Mouse (Mus musculus) Muller cell, postnatal 12 days (primary cell): ENCODE measurements around the gene Msmb.

Source experiments
- DNase-seq: peaks from one replicate; pipeline ENCODE4 v3.0.0-alpha.2; 2015; ENCODE audit errors: inconsistent ontology term

Gene Msmb

DNA sequence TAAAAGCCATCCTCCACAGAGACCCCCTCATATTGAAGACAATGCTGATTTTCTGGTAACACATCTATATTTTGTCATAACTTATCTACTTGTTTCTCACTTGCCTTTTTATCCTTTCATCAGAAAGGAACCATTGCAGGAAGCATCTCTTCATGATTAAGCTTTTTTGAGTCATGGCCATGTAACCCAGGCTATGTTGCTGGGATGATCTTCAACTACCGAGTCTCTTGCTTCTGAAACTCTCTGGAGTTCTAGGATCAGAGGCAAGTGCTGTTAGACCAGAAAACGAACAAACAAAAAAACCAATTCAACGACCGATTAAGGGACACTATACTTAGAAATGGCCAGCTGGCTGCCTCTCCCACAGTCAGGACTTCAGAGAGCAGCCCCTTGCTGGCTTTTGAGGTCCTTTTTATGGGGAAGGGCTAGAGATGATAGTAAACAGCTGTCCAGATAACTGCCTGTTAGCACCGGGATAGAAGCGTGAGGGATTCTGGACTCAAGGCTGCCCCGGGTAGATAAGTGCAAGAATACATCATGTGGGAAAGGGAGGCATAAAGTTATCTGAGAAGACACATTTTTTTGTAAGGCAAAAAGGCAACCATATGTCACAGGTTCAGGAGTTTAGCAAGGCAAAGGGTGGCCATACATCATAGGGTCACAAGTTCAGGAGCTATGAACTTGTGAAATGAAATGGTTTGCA lies 4.1 kb downstream of the Msmb start:
- DNase-seq: no peak

DNA sequence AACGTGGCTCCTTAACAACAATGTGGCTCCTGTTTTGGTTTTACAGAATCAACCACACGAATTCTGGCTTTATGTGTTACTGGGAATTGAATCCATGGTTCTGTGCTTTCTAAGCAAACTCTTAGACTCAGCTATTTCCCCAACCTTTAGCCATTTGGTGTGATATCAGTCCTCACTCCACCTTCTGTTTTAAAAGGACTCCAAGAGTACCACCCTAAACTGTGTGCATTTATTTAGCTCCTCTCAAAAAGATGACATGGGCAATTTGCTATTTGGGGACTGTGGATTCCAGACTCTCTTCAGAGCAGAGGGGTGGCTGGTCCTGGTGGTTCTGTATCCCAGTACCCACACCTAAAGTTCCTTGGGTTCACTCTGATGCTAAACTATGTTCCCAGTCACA lies 4.8 kb downstream of the Msmb start:
- DNase-seq: no peak

DNA sequence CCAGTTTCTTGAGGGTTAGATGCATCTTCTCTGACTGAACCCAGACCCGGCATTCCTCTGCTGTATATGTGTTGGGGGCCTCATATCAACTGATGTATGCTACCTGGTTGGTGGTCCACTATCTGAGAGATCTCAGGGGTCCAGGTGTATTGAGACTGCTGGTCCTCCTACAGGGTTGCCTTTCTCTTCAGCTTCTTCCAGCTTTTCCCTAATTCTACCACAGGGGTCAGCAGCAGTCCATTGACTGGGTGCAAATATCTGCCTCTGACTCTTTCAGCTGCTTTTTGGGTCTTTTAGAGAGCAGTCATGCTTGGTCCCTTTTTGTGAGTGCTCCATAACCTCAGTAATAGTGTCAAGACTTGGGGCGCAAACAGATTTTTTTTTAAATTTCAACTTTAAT lies 9.0 kb downstream of the Msmb start:
- DNase-seq: no peak

DNA sequence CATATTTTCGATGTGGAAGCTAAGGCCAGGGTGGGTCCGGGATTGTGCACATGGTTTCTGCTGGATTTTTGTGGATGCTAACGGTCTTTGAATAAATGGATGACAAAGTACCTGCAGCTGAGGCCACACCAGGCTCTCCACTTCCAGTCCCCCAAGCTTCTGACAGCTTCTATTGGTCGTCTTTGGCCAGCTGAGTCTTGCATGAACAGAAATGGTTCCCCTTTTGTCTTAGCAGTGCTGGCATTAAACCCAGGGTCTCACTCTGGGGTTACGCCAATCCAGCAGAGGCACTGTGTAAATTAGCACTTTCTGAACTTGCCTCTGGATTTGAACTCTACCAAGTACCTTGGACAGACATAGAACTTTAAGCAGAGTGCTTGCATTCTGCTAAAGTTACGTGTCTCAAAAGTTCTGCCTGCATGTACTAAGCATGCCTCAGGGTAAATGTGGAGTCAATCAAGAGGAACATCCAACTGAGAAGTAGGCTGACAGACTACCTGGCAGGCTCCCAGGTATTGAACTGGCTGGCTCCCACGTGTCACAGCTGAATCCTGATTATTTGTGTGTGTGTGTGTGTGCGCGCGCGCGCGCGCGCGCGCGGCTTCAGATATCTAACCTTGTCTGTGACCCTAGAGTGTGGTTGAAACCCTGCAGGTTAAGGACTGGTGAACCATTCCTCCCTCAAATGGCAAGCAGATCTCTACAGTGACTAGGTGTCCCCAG lies 10.6 kb downstream of the Msmb start:
- no peak for DNase-seq

DNA sequence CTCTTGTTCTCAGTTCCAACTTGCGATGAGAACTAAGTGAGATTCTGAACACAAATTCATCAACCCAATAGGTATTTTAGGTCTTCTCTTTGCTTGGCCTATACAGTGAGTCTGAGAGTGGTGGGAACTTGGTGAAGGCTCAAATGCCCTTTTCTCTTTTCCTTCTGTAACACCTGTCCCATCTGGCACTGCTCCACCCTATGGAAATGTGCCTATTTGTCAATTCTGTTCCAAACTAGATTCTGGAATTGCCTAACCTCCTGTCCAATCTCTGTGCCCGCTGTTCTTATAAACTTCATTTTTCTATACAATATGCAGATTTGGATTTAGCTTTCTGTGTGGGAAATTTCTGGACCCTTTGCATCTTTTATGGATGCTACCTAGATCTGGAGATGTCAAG lies 11.3 kb downstream of the Msmb start:
- DNase-seq: no peak

DNA sequence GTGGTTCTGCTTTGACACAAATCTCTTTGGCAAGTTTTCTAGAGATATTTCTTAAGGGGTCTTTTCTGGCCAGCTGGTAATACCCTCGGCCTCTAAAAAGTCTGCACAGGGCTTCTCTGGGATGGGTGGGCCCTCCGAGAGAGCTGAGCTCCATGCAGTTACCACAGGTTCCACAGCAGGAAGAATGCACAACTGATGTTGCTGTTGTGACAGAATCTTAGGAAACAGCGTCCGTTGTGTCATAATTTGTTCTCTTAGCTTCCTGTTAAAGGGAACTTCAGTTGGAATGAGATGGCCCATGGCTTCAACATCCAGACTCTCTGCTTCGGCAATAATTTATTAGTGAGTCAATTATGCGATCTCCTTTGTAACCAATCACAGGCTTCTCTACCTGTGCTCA lies 12.9 kb downstream of the Msmb start:
- no peak for DNase-seq

DNA sequence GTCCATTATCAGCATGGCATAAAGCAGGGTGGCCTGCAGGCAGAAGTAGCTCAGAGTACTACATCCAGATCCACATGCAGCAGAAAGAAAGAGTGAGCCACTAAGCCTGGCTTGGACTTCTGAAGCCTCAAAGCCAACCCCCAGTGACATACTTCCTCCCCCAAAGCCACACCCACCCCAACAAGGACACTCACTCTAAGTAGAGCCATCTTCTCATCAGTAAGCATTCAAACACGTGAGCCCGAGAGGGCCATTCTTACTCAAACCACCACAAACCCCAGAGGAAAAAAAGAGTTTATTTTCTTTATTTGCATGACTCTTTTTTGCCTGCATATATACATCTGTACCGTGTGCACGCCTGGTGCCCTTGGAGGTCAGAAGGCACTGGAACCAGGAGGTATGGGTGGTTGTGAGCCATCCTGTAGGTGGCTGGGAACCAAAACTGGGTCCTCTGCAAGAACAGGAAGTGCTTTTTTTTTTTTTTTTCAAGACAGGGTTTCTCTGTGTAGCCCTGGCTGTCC lies 17.4 kb downstream of the Msmb start:
- no peak for DNase-seq

DNA sequence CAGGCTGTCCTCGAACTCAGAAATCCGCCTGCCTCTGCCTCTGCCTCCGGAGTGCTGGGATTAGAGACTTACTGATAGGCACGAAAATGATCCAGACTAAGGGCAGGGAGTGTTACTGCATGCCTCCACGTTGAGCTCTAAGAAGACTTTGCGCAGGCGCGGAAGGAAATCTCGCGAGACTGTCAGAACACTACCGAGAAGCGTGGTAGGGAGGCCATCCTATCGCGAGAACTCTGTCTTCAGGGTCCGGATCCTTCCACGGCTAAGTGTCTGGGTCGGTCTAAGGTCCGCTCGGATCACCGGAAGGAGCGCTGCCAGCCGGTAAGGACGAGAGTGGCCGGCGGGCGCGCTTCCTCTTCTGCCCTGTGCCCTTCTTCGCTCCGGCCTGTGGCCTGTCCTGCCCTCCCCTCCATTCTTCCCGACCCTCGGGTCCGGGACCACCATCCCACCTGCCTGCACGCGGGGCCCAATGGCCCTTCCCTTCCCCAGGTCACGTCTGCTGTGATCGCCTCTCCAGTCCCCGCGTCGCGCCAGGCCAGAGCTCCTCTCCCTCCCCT lies 17.9 kb downstream of the Msmb start, which contains the start of gene Ncoa4:
Ncoa4 (plus strand) TSS at position 176 of the 557 bp plus-strand sequence.
- DNase-seq: peak; percentile 98

DNA sequence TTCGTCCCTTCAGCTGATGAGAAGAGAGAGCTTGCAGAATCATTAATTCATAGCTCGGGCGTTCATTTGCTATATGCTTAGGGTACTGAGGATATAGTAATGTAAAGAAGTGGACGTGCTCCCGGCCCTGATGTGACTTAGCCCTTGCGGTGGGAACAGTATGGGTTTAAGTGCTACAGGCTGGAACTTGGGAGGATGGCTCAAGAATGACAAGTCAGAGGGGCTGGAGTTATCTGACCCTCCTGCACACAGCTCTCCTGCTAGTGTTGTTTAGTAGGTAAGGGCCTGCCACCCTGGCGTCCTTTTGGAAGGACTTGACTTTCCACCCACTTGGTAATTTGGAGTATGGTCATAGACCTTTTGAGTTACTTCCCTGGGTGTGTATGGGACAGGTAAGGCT lies 18.7 kb downstream of the Msmb start:
- no peak for DNase-seq

DNA sequence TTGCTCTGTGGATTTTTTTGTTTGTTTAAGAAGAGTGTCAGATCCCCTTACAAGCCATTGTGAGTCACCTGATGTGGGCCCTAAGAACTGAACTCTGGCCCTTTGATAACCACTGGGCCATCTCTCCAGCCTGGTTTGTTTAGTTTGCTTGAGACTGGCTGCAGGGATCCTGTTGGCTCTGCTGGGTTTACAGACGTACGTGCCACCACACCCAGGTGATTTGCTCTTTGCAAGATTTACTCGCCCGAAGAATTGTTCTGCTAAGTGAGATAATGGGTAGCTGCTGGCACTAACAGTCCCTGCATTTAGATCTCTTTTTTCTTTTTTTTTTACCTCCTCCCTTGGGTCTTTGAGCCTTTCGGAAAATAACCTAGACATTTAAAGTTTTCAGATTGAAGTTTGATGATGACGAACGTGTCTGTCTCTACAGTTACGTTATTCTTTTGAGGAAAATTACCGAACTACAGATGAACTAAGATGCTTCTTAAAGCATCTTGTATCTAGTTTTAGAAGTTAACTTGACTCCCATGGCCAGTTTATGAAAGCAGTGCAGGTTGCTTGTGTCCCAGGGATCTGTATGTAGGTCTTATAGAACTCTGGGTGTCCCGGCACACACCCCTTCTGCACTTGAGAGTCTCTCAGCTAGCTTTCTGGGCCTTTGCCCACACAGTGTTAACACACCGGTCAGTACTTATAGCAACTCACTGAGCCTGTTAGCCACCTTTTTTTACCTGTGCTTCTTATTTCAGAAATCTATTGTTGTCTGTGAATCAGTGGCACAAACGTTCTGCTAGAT lies 19.5 kb downstream of the Msmb start:
- DNase-seq: no peak

DNA sequence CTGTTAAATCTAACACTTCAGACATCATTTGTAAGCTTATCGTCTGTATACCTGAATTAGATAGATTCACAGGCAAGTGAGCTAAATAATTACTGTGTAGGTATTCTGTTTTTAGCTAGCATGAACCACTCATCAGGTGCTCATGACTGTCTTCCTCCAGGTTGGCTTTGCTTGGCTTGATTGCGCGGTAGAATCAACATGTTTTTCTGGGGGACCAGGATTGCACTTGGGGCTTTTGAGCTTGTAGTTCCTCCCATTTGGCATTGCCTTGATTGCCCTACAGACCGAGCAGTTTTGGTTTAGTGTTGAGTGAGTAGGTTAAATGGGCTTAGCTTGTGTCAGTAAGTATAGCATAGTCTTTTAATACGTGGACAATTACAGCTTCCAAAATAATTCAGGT lies 20.4 kb downstream of the Msmb start:
- DNase-seq: no peak

DNA sequence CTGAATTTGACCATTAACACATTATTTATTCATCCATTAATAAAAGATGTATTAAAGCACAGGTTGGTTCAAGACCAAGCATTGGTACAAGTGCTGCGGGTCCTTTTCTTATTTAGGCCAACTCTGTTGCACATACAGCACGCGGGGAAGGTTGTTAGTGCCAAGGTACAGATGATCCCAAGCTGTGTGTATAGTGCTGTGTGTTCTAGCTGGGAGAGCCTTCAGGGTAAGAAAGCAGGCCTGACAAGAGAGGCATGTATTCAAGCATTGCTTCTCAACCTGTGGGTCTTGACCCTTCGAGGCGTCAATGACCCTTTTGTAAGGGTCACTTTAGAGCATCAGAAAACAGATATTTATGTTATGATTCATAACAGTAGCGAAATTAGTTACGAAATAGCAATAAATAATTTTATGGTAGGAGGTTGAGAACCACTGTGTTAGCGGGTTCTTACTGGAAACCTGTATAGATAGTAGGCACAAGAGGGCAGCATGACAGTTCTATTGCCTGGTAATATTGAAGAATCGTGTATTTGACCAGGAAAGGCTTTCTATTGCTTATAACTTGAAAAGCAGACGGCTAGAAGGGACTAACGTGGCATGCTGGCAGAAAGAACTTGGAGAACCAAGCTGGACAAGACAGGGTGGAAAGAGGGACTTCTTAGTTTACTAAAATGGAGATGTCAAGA lies 21.5 kb downstream of the Msmb start:
- no peak for DNase-seq

DNA sequence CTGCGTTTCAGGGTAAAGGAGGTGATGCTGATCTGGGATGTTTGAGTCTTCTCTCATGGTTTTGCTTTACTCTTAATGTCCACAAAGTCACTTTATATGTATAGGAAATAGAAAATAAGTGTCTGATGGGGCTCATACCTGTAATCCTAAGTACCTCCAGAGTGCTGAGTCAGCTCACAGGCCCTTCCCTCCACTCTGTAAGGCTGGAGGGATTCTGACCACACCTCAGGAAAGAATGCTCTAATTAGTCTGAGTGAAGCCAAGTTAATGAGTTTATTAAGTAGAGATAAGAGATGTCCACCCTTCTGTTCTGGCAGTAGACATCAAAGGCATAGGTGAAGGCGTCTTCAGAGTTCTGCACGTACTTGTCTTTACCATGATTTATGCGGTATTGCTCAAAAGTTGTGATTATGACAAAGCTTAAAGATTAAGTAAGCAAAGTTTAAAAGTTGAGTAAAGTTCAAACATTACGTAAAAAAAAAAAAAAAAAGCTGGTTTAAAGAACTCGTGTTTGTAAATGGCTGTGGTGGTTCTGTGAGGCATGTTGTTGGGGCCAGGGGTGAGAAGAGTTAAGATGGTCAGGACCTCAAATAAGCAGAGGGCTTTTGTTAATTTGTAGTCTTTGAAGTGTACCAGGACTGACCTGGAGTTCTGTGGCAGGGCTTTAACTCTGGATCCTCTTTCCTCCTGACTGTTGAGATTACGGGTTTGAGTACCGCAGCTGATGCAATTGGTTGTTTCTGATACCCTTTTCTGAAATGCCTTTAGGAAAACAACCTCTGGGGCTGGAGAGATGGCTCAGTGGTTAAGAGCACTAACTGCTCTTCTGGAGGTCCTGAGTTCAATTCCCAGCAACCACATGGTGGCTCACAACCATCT lies 22.6 kb downstream of the Msmb start:
- no peak for DNase-seq

DNA sequence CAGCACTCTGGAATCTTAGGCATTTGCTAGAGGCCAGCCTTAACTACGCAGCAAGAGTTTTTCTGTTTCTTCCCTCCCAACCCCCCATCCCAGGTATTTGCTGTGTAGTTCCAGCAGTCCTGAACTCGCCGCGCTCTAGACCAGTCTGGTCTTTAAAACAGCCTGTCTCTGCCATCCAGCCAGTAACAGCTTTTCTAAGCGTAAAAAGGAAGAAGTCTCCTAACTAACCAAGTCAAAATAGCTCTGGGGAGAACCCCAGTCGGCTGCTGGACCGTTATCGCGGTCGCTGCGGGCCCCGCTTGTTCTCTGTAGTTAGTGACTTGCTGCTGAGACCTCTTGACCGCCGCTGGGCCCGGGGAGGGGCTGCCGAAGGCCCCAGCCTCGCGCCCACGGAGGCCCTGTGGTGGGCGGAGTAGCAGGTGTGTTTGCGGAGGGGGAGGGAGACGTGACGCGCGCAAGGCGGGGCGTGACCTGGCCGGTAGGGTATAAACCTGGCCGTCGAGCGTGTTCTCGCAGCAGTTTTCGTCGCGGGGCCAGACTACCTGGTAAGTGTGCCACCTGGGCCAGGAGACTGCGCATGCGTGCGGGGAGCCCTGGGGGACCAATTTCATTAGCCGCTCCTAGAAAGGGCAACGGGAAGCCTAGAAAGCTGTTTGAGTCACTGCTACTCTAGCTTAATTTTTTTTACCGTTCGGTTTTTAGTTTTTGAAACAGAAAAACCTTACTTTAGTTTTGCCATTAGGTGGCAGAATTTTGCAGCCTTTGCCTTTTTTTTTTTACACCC lies 23.6 kb downstream of the Msmb start:
- peak; percentile 81 for DNase-seq

DNA sequence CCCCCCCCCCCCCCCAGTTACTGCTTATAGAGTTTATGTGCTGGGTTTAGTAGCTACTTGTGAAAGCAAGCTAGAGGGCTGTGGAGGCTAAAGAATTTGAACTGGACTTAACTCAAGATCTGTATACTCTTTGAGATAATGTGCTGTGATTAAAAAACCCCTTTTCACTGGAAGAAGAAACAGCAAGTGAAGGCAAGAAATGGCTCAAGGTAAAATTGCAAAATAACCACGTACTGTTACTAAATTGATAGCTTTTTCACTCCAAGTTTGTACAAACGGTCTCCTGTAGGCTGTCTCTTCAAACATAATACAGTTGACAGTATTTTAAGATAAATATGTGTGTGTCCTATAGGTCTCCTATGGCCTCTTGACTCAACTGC lies 24.2 kb downstream of the Msmb start:
- no peak for DNase-seq

DNA sequence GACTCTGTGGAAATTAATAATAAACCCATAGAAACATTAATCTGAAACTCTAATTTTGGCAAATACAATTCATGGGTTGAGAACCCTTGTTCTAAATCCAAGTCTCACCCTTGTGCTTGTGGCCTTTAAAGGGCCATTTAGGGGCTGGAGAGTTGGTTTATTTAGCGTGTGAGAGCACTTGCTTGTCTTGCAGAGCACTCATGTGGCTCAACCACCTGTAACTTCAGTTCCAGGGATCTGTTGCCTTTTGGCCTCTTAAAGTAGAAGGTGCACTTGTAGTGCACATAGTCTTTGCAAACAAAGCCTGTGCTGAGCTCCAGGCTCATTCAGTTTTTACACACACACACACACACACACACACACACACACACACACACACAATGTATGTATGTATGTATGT lies 25.0 kb downstream of the Msmb start:
- no peak for DNase-seq

DNA sequence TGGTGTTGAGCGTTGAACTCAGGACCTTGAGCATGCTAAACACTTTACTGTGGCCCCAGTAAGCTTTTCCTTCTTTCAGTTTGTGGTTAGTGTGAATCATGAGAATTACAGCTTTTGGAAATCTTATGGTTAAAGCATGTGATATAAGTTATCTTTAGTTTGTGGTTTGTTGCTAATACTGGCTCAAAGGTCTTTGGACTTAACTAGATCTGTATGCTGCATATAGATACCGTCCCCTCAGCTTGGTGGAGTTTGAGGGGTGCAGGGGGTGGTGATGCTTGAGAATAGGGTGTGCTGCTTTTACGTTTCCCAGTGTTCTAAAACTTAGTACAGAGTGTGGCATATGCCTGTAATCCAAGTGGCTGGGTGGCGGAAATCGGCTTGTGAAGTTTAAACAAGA lies 25.5 kb downstream of the Msmb start:
- no peak for DNase-seq

DNA sequence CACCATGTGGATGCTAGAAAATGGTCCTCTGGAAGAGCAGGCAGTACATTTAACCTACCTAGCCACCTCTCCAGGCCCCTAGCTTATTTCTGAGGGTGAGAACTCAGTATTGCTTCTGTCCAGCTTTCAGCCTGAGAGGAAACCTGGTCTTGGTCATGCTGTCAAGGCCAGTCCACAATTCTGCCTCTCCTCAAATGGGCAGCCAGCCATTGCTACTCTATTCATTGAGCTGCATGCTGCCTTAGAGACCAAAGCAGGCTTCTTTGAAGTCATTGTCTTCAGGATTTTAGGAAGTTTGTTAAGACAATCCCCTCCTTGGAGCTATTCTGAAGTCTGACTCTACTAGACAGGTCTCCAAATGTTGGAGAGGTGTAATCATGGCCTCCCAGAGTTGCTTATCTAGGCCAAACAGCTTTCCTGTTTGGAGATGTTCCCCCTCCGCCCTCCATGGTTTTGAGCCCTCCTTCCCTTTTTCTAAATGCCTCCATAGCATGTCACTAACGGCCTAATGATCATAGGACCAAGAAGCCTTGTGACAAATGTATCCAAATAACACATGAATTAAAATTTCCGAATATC lies 26.9 kb downstream of the Msmb start:
- DNase-seq: no peak

DNA sequence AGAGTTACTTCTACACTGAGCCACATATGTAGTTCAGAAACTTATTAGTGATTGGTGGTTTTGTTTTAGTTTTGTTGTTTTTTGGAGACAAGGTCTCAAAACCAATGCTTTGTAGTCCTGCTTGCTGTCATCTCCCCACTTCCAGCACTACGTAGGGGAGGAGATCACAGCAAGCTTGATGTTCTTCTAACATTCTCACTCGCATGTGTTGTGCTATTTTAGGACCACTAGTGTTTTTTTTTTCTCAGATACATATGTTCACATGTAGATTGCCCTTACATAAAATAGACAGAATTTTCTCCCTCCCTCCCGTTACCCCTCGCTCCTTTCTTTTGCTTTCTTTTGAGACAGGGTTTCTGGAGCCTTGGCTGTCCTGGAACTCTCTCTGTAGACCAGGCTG lies 28.3 kb downstream of the Msmb start:
- DNase-seq: no peak
